Mouse (Mus musculus): ENCODE data around the gene Slc7a15. TPM values are rescaled to one million over a fixed set of nuclear protein-coding genes. Genes with fewer than 3 reads are reported as not detected.

The Slc7a15 gene
- polyA plus RNA-seq, 1 experiment from 2014 or later = not detected

- Histone ChIP-seq H3K4me3 (ENCODE audit: low read depth, low read length) (no peak overlapping the region), H3K27ac (replicated peaks; ENCODE audit: low read depth, low read length) (no peak overlapping the region), H3K27me3 (replicated peaks; ENCODE audit: control insufficient read depth, insufficient read depth, low read length) (no peaks in the 10 kb centered on the region), H3K36me3 (ENCODE audit: control insufficient read depth, insufficient read depth, low read length) (no peaks in the 10 kb centered on the region), H3K4me2 (ENCODE audit: low read depth, low read length) (no peak overlapping the region), H3K9ac (ENCODE audit: low read depth, low read length) (no peak overlapping the region), H3K4me1 (ENCODE audit: control insufficient read depth, insufficient read depth, low read length) (peaks cover 8% of the 10 kb centered on the region), H3K9me3 (ENCODE audit: control insufficient read depth, low read length) (no peaks in the 10 kb centered on the region)
- 79% methylated on average over 6 of the region's 6 CpGs for WGBS
- DNase-seq (ENCODE audit: low spot score) (no peak), ATAC-seq (ENCODE audit: low read depth) (no peak)
These were observed 94.7 kb downstream of the Slc7a15 start for GRCm38 (mm10) chr12:8504131-8504530.

GRCm38 (mm10) chr12:8502546-8502945, 96.3 kb downstream of the Slc7a15 start:
- H3K9me3 ChIP-seq (ENCODE audit: control insufficient read depth, low read length) = no peaks in the 10 kb centered on the region
- no peak overlapping the region for H3K27ac ChIP-seq (replicated peaks; ENCODE audit: low read depth, low read length)
- WGBS = 11% methylated on average over 6 of the region's 6 CpGs
- no peaks in the 10 kb centered on the region for H3K36me3 ChIP-seq (ENCODE audit: control insufficient read depth, insufficient read depth, low read length)
- H3K27me3 ChIP-seq (replicated peaks; ENCODE audit: control insufficient read depth, insufficient read depth, low read length) = no peaks in the 10 kb centered on the region
- H3K9ac ChIP-seq (ENCODE audit: low read depth, low read length) = no peak overlapping the region
- peak; percentile 80 for DNase-seq (ENCODE audit: low spot score)
- H3K4me2 ChIP-seq (ENCODE audit: low read depth, low read length) = no peak overlapping the region
- no peak for ATAC-seq (ENCODE audit: low read depth)
- no peak overlapping the region for H3K4me3 ChIP-seq (ENCODE audit: low read depth, low read length)
- H3K4me1 ChIP-seq (ENCODE audit: control insufficient read depth, insufficient read depth, low read length) = peaks cover 13% of the 10 kb centered on the region

- no peaks in the 10 kb centered on the region for H3K9me3 ChIP-seq (ENCODE audit: control insufficient read depth, low read length)
- H3K27ac ChIP-seq (replicated peaks; ENCODE audit: low read depth, low read length) = no peak overlapping the region
- no peaks in the 10 kb centered on the region for H3K27me3 ChIP-seq (replicated peaks; ENCODE audit: control insufficient read depth, insufficient read depth, low read length)
- no peak for ATAC-seq (ENCODE audit: low read depth)
- H3K9ac ChIP-seq (ENCODE audit: low read depth, low read length) = 0 out of 2 replicates have a peak overlapping the region, but pooled peaks have one; percentile 100
- H3K4me2 ChIP-seq (ENCODE audit: low read depth, low read length) = no peak overlapping the region
- WGBS = 80% methylated on average over 14 of the region's 14 CpGs
- peaks cover 21% of the 10 kb centered on the region for H3K4me1 ChIP-seq (ENCODE audit: control insufficient read depth, insufficient read depth, low read length)
- H3K36me3 ChIP-seq (ENCODE audit: control insufficient read depth, insufficient read depth, low read length) = no peaks in the 10 kb centered on the region
- no peak overlapping the region for H3K4me3 ChIP-seq (ENCODE audit: low read depth, low read length)
- no peak for DNase-seq (ENCODE audit: low spot score)
These were observed 97.1 kb downstream of the Slc7a15 start for GRCm38 (mm10) chr12:8501571-8502305.

DNA sequence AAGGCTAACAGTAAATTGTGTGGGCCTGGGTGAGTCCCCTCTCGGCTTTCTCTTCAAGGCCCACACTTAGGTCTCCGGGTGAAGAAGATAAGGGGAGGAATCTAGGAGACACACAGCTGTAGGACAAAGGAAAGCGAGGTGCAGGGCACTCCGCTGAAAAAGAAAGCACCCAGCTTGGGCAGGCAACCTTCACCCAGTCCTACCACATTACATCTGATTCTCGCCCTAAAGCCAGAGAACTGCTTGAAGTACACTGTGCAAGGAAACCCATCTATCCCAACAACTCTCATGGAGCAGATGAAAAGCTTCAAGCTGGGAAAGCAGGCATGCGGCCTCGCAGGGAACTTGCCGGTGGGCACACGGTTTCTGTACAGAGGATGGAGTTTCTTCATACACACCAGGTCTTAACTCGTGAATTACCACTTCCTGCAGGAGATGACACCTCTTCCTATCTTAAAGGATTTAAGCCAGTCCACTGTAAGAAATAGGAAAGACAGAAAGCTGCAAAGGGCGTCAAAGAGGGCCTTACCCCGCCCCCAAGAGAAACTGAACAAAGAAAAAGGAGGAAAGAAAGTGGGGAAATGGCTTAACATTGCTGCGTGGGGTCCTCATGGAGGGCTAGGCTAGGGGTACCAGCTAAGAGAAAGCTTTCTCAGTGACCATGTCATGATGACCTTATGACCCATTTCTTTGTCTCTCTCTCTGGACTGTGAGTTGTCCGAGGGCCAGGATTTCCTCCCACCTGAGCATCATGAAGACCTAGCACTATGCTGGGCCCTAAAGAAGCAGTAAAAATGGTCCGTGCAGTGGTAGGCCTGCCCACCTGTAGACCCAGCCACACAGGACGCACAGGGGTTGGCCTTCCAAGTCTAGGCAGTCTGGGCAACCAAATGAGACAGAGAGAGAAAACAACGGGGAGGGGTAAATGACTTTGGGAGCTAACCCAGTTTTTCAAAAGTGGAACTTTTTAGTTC, 98.0 kb downstream of the Slc7a15 start:
- WGBS = 48% methylated on average over 17 of the region's 17 CpGs
- Histone ChIP-seq H3K9ac (ENCODE audit: low read depth, low read length) (peak overlapping the region; percentile 100), H3K36me3 (ENCODE audit: control insufficient read depth, insufficient read depth, low read length) (no peaks in the 10 kb centered on the region), H3K4me3 (ENCODE audit: low read depth, low read length) (peak overlapping the region; percentile 93), H3K4me1 (ENCODE audit: control insufficient read depth, insufficient read depth, low read length) (peaks cover 28% of the 10 kb centered on the region), H3K4me2 (ENCODE audit: low read depth, low read length) (peak overlapping the region; percentile 91), H3K9me3 (ENCODE audit: control insufficient read depth, low read length) (no peaks in the 10 kb centered on the region), H3K27me3 (replicated peaks; ENCODE audit: control insufficient read depth, insufficient read depth, low read length) (no peaks in the 10 kb centered on the region), H3K27ac (replicated peaks; ENCODE audit: low read depth, low read length) (peak overlapping the region; percentile 100)
- ATAC-seq (ENCODE audit: low read depth) (no peak), DNase-seq (ENCODE audit: low spot score) (no peak)

DNA sequence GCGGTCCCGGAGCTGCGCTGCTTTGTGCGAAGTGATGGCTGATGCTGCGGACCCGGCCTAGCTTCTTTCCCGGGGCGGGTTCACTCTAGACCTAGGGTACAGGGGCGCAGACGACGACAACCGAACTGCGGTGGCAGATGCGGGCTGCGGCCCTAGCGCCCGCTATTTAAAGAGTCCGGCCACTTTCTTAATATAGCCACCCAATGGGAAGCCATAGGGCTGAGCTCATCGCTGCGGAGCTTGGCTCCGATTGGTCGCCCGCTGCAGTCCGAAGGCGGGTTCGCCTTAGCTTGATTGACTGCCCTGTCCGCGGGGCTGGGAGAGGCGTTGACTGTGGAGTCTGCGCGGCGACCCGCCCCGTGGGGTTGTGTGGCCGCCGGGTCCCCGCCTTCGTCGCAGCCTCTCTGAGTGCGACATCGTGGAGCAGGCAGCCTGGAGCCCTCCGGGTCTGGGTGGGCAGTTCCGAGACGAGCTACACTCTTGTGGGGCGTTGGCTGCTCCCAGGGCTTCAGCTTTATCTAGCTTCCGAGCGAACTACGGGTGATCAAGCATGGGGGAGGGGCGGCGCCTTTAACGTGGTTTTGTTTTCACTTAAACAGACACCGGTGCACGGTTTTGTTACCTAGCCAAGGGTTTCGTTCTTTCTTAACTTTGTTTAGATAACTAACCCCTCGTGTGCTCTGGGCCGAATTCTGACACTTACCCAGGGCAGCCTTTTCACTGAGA, 98.8 kb downstream of the Slc7a15 start, which contains the start of gene Rhob:
Rhob (minus strand) TSS at position 139 of the 726 bp plus-strand sequence.
- H3K36me3 ChIP-seq (ENCODE audit: control insufficient read depth, insufficient read depth, low read length) = no peaks in the 10 kb centered on the region
- DNase-seq (ENCODE audit: low spot score) (peak; percentile 99), ATAC-seq (ENCODE audit: low read depth) (peak; percentile 97)
- H3K4me3 ChIP-seq (ENCODE audit: low read depth, low read length) = peak within 1 kb of the TSS; percentile 93
- H3K27me3 ChIP-seq (replicated peaks; ENCODE audit: control insufficient read depth, insufficient read depth, low read length) = no peaks in the 10 kb centered on the region
- peak within 1 kb of the TSS; percentile 100 for H3K27ac ChIP-seq (replicated peaks; ENCODE audit: low read depth, low read length)
- H3K4me1 ChIP-seq (ENCODE audit: control insufficient read depth, insufficient read depth, low read length) = peaks cover 28% of the 10 kb centered on the region
- WGBS = under 1% methylated on average over 46 of the region's 56 CpGs
- peak within 1 kb of the TSS; percentile 91 for H3K4me2 ChIP-seq (ENCODE audit: low read depth, low read length)
- no peaks in the 10 kb centered on the region for H3K9me3 ChIP-seq (ENCODE audit: control insufficient read depth, low read length)
- peak within 1 kb of the TSS; percentile 100 for H3K9ac ChIP-seq (ENCODE audit: low read depth, low read length)

DNA sequence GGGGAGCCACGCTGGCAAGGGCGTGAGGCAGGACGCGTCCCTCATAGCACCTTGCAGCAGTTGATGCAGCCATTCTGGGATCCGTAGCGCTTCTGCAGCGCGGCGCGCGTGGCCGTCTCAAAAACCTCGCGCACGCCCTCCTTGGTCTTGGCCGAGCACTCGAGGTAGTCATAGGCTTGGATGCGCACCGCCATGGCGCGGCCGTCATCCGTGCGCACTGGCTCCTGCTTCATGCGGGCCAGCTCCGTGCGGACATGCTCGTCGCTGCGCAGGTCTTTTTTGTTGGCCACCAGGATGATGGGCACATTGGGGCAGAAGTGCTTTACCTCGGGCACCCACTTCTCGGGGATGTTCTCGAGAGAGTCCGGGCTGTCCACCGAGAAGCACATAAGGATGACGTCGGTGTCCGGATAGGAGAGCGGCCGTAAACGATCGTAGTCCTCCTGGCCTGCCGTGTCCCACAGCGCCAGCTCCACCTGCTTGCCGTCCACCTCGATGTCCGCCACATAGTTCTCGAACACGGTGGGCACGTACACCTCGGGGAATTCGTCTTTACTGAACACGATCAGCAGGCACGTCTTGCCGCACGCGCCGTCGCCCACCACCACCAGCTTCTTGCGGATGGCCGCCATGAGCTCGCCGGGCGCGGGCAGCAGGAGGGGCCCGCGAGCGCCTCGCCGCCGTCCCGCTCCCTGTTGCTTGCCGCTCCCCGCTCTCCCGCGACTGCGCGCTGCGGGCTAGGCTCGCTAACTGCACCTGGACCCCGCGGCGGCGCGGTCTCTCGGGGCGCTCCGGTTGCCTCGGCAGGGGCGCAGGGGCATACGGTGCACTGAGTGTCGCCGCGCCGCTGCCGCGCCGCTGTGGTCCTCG, 99.6 kb downstream of the Slc7a15 start:
- ATAC-seq (ENCODE audit: low read depth) (peak; percentile 38), DNase-seq (ENCODE audit: low spot score) (peak; percentile 59)
- Histone ChIP-seq H3K27me3 (replicated peaks; ENCODE audit: control insufficient read depth, insufficient read depth, low read length) (no peaks in the 10 kb centered on the region), H3K4me3 (ENCODE audit: low read depth, low read length) (peak overlapping the region; percentile 93), H3K27ac (replicated peaks; ENCODE audit: low read depth, low read length) (peak overlapping the region; percentile 100), H3K36me3 (ENCODE audit: control insufficient read depth, insufficient read depth, low read length) (no peaks in the 10 kb centered on the region), H3K9me3 (ENCODE audit: control insufficient read depth, low read length) (no peaks in the 10 kb centered on the region), H3K4me2 (ENCODE audit: low read depth, low read length) (peak overlapping the region; percentile 91), H3K4me1 (ENCODE audit: control insufficient read depth, insufficient read depth, low read length) (peaks cover 28% of the 10 kb centered on the region), H3K9ac (ENCODE audit: low read depth, low read length) (peak overlapping the region; percentile 100)
- WGBS = under 1% methylated on average over 58 of the region's 99 CpGs

DNA sequence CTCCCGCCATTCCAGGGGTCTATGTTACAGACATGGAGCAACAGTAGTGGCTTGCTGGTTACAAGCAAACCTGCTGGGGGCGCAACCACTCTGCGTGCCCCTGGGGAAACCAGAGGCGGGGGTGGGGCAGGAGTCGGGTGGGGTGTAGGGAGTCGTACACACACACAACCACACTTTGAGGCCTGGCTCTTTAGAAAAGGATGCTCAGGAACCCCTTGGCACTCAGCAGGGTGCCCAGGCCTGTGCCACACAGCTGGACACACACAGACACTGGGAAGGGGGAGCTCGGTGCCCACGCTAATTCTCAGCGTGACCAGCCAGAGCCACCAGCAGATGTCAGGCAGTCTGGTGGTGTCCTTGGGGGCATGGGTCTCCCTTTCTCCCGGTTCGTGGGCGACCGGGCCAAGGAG, 100.3 kb downstream of the Slc7a15 start:
- peak; percentile 32 for DNase-seq (ENCODE audit: low spot score)

More for the DNA sequence above, 100.3 kb downstream of the Slc7a15 start:
- H3K4me3 ChIP-seq (ENCODE audit: low read depth, low read length) = peak overlapping the region; percentile 93
- H3K36me3 ChIP-seq (ENCODE audit: control insufficient read depth, insufficient read depth, low read length) = no peaks in the 10 kb centered on the region
- H3K27ac ChIP-seq (replicated peaks; ENCODE audit: low read depth, low read length) = peak overlapping the region; percentile 100
- 3% methylated on average over 13 of the region's 13 CpGs for WGBS
- no peaks in the 10 kb centered on the region for H3K9me3 ChIP-seq (ENCODE audit: control insufficient read depth, low read length)
- H3K4me1 ChIP-seq (ENCODE audit: control insufficient read depth, insufficient read depth, low read length) = peaks cover 28% of the 10 kb centered on the region
- H3K27me3 ChIP-seq (replicated peaks; ENCODE audit: control insufficient read depth, insufficient read depth, low read length) = no peaks in the 10 kb centered on the region
- peak overlapping the region; percentile 91 for H3K4me2 ChIP-seq (ENCODE audit: low read depth, low read length)
- no peak for ATAC-seq (ENCODE audit: low read depth)
- H3K9ac ChIP-seq (ENCODE audit: low read depth, low read length) = peak overlapping the region; percentile 100
